Mouse (Mus musculus) T-helper 17 cell (primary cell): ENCODE measurements around the gene Bmpr2.

Experiments used
- in situ Hi-C, 2 experiments: fragments of 300-600 bp; cut with MboI, MseI; formaldehyde crosslinking; loops; 1 replicate in 1 of 2; 2 replicates in 1 of 2; pipeline ENCODE4 v1.15.1; 2025; ENCODE audit warnings: high pct_unique_total_duplicates in 2 of 2

The Bmpr2 gene

GRCm38 (mm10) chr1:59897147-59897798 is 134.1 kb downstream of the Bmpr2 start:
- in situ Hi-C loops = no loop called here

DNA sequence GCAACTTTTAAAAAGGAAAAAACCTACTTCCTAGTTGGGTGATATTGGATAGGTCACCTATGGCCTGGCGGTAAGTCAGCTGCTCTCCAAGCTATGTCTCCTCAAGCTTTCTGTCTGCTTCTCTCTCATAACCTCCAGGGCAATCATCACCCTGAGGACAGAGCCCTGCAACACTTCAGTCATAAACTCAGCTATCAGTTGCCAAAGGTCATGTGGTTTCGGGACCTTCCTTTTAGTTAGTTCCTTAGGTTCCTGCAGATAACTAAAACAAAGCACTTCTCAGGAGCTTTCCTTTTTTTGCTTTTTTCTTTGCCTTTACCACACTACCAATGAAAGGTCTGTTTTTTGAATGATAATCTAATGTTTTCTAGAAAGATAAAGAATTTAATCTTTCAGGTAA is 136.5 kb downstream of the Bmpr2 start:
- in situ Hi-C loops = loop anchor here in 1 of 2 experiments (10.0 kb wide), 1 partner anchor 1295 kb away; no protein-coding TSS in a partner anchor

DNA sequence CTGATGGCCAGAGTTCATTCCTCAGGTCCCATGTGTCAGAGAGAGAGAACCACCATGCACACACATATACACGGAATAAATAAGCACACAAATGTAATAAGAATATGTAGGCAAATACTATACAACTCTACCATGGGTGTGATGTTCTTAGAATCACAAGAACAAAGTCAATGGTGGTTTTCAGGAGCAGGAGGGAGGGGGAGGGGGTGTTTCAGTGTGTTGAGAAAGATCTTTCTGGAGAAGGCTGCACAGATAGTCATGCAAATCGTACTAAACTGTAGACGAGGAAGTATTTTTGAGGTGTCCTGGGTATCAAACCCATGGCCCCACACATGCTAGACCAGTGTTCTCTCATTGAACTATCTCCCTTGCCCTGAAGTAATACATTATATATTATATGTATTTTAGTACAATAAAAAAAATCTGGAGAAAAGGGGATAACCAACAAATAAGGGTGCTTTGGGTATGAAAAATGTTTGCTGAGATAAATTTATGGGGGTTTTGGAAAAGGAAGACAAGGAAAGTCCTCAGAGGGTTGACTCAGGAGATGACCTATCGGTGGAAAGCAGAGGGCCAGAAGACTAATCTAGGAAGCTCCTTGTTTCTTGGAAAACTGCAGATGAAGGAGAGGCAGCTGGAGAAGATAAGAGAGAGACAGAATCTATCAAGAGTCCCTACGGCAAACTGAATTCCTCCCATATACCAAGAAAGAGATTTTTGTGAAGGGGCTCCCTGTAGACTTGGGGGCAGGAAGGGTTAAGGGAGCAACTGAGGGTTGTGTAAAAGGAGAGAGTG is 138.1 kb downstream of the Bmpr2 start:
- in situ Hi-C loops = loop anchor here in 1 of 2 experiments (10.0 kb wide), 1 partner anchor 1296 kb away; no protein-coding TSS in a partner anchor

GRCm38 (mm10) chr1:59902634-59903033 is 139.4 kb downstream of the Bmpr2 start:
- in situ Hi-C loops = loop anchor here in 1 of 2 experiments (10.0 kb wide), 1 partner anchor 1298 kb away; no protein-coding TSS in a partner anchor

GRCm38 (mm10) chr1:59904630-59905295 is 141.6 kb downstream of the Bmpr2 start:
- in situ Hi-C loops = loop anchor here in 1 of 2 experiments (10.0 kb wide), 1 partner anchor 1300 kb away; no protein-coding TSS in a partner anchor

DNA sequence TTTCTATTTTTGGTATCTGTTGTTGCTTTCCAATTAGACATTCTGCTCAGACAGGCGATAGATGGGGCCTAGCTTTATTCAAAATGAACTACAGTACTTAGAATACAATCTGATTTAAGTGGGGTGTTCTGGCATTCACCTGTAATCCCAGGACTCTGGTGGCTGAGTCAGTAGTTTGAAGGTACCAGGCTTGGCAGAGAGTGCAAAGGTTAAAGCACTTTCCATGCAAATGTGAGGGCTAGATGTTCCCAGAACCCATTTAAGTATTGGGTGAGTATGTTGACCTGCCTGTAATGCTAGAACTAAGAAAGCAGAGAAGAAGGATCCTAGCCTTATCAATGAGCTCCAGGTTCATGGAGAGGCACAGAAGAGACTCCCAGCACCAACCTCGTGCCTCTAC is 142.7 kb downstream of the Bmpr2 start:
- in situ Hi-C loops = loop anchor here in 1 of 2 experiments (10.0 kb wide), 1 partner anchor 1301 kb away; no protein-coding TSS in a partner anchor

DNA sequence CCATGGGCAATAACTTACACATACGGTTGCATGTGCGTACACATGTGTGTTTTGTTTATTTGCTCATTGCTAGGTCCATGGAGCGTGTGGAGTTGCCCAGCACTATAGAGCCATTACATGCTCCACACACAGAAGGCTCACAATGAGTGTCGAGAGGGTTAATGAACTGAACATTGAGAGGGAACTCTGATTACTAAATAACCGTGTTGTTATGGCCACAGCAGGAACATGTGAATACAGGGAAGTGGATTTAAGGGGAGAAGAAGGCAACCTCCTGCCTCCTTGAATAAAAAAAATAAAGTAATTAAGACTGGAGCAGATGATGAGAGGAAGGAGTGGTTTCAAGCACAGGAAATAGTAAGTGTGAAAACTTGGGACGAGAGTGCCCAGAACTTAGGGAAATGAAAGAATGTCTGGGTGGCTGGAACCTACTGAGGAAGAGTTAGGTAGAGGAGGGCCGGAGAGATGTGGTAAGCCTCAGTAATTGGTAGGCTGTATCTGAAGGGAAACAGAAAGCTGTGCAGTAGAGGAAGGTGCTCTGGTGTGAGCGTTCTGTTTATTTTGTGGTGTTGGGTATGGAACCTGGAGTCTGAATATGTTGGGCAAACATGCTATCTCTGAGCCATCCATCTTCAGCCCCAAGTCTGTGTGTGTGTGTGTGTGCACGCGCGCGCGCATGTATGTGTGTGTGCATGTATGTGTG is 143.8 kb downstream of the Bmpr2 start:
- in situ Hi-C loops = loop anchor here in 1 of 2 experiments (10.0 kb wide), 1 partner anchor 1302 kb away; no protein-coding TSS in a partner anchor

- in situ Hi-C loops = loop anchor here in 1 of 2 experiments (10.0 kb wide), 1 partner anchor 1303 kb away; no protein-coding TSS in a partner anchor
Observed at GRCm38 (mm10) chr1:59907700-59908099, 144.5 kb downstream of the Bmpr2 start.

DNA sequence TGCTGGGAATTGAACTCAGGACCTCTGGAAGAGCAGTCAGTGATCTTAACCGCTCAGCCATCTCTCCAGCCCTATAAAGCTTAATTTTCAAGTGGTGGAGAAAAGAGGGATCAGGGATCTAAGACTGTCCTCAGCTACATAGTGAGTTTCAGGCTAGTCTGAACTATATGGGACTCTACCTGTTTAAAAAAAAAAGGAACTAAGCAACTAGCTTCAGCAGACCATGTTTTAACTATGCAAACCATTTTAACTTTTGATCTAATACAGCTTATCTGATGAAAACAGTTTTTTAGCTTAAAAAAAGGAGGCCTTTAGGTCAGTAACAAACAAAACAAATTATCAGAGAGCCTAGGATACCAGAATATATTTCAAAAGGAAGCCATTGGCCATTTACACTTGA is 147.7 kb downstream of the Bmpr2 start:
- in situ Hi-C loops = no loop called here

DNA sequence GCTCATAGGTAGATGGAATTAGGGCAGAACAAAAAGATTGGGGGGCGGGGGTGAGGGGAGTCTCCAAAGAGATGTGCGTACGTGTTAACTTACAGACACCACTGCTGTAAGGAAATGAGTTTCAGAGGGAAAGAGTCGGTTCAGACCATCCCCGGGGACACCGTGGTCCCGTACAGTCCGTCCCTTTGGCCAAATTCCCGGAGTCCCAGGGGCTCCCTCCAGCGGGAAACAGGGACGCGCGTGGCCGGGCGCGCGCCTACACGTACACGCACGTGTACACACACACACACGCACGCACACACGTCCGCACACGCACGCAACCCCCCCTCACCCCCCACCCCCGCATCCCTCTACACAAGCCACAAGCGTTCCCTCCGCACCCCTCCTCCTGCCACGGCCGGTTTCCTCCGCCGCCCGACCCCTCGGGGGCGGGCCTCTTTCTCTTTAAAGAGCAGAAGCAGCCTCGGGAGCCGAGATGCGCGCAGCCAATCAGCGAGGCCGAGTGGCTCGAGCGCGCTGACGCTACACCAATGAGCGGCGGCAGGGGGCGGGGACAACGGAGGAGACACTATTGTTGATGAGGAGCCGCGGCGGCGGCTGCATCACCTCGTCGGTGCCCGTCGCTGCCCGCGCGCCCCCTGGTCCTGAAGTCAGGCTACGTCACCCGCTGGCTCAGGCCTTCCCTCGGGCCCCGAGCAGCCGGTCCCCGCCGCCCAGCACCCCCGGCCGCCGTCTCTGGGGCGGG is 149.4 kb downstream of the Bmpr2 start, which contains the start of gene Fam117b:
TSS of gene Fam117b (plus strand) at position 594 of the 745 bp plus-strand sequence.
- in situ Hi-C loops = no loop called here

DNA sequence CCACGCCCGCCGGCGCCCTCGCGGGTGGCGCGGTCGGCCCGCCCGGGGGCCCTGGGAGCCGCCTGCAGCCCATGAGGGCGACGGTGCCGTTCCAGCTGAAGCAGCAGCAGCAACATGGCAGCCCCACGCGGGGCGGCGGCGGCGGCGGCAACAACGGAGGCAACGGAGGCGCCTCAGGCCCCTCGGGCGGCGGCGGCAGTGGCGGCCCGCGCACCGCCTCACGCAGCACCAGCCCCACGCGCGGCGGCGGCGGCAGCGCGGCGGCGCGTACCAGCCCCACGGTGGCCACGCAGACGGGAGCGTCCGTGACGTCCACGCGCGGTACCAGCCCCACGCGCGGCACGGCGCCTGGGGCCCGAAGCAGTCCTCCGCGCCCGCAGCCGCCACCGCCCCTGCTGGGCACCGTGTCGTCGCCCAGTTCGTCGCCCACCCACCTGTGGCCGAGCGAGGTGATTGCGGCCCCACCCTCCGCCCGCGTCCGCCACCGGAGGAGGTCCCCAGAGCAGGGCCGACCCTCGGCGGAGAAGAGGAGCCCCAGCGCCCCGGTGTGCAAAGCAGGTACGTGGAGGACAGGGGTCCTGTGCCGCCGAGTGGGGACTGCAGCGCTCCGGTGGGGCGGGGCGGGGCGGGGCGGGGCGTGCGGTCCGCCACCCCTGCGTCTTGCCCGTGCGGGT is 150.1 kb downstream of the Bmpr2 start:
- in situ Hi-C loops = no loop called here

GRCm38 (mm10) chr1:59913869-59914225 is 150.6 kb downstream of the Bmpr2 start:
- in situ Hi-C loops = no loop called here

- in situ Hi-C loops = no loop called here
Observed at GRCm38 (mm10) chr1:59914799-59915198, 151.6 kb downstream of the Bmpr2 start.

- in situ Hi-C loops = no loop called here
Observed at GRCm38 (mm10) chr1:59915843-59916610, 152.8 kb downstream of the Bmpr2 start.

- in situ Hi-C loops = no loop called here
Observed at GRCm38 (mm10) chr1:59917401-59917800, 154.2 kb downstream of the Bmpr2 start.

DNA sequence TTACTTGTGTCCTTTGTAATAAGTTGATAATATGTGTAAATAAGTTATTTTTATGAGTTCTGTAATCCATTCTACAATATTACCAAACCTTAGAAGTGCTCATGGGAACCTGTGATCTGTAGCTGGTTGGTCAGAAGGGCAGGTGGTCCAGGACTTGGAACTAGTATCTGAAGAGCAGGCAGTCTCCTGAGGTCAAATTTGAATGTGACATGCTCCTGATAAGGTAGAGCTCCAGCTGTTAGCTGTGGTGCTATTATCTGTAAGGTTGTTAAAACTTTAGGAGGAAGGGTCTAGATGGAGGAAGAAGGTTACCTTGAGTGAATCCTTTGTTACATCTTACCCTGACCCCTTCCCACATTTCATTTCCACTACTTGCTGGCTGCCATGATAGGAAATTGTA is 154.9 kb downstream of the Bmpr2 start:
- in situ Hi-C loops = no loop called here

GRCm38 (mm10) chr1:59923201-59923600 is 160.0 kb downstream of the Bmpr2 start:
- in situ Hi-C loops = no loop called here

GRCm38 (mm10) chr1:59923673-59924072 is 160.5 kb downstream of the Bmpr2 start:
- in situ Hi-C loops = no loop called here

- in situ Hi-C loops = no loop called here
Observed at GRCm38 (mm10) chr1:59924411-59924810, 161.2 kb downstream of the Bmpr2 start.
